Mouse (Mus musculus) cerebellum, adult 11 months (tissue): Measurements from ENCODE around the gene Dnajc10.

ENCODE experiments used
- DNase-seq: peaks from one replicate; pipeline ENCODE4 v3.0.0; 2022

Gene Dnajc10

DNA sequence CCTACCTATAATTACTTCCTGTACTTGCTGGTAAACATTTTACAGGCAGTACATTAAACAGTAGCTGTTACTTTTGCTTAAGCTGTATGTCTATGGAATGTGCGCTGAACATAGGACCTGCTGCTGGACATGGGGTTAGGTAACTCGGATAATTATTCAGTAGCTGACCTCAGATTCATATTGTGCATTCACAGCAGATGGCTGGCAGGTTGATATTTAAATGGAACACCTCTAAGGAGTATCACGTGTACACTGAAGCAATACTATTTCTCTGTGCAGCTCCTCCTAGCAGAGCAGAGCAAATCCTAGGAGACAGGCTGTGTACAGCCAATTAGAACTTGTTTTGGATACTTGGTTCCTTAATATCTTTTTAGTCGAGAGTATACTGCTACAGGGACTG lies 39.3 kb downstream of the Dnajc10 start:
- no peak for DNase-seq

DNA sequence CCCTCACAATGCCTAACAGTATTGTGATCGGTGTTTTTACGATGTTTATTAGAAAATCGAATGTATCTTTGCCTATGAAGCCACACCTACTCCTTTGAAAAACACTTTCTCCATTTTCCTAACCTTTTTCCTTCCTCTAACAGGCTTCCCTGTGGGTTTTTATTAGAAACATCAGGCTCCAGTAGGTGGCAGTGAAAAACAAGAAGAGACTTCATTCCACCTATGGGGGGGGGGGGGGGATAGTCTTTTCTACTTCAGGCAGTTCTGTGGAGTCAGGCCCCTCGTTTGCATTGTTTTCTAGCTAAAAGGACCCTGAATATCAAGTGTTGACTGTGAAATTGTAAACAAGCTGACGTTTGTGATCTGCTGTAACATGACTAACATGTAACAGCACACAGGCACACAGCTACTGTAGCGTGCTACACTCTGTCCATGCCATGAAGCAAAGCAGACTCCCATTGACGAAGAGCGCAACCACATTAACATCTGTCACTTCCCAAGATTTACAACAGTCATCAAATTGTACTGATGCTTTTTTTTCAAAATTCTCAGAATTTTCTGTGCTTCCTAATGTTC lies 41.5 kb downstream of the Dnajc10 start:
- no peak for DNase-seq

DNA sequence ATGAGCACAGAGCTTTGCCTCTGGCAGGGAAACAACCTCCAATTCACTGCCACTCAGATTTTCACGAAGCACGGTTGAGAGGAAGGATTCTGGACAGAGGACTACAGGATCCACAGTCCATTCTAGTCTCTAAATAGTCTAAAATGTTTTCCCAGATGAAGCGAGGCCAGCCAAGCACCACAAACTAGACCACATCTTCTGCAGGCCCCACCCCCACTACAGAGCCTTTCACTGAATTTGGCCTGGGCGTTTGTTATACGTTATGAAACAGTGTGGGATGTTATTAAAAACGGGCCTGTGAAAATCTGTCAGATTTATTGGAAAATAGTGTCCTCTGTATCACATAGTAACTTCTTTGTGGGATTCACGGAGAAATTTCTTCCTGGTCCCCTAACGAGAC lies 56.2 kb downstream of the Dnajc10 start:
- DNase-seq = no peak

DNA sequence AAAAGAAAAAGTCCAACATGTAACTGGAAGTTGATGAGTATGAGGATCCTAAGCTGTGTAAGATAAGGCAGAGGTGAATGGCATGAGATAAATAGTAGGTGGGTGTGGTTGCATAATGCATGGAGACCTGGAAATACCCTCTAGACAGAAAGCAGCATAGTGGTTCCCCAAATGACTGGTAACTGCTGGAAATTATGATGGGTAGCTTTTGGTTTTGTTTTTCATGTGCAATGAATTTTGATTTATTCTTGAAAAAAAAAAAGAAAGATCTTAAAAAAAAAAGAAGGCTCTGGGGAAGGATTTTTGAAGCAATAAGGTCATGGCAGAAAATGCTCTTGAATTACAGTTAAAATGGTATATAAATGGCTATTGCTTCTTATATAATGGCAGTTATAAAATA lies 59.6 kb downstream of the Dnajc10 start:
- no peak for DNase-seq

DNA sequence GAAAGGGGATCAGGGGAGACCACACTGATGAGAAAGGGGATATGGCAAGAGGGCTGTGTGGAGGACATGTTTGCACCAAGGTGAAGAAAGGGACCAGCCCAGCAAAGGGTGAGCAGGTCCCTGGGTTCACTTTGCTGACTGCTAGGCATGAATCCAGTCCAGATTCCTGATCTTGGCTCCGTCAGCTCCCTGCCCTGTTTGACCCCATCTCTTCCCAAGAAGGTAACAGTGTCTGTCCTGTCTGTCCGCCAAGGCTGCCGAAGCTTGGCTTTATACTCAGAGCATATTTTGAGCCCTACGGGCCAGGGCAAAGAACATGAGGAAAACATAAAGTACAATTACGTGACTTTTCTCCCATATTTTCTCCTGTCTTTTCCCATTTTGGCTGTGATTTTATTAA lies 64.6 kb downstream of the Dnajc10 start:
- no peak for DNase-seq

DNA sequence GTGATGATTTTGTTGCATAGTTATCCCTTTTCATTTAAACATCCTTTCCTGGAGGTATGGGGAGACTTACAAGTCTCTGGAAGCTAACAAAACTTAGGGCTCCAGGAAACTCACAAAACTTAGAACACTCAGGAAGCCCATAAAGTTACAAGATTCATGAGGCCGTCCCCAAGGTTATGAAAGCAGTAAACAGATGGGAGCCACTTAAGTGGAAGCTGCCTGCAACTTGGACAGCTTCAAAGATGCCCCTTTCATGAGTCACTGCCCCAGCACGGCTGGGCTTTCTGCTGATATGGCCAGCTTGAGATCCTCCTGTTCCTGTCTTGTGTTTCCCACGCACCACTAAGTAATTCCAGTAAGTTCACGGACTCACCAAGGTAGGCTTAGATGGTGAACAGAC lies 69.2 kb downstream of the Dnajc10 start:
- DNase-seq = no peak

DNA sequence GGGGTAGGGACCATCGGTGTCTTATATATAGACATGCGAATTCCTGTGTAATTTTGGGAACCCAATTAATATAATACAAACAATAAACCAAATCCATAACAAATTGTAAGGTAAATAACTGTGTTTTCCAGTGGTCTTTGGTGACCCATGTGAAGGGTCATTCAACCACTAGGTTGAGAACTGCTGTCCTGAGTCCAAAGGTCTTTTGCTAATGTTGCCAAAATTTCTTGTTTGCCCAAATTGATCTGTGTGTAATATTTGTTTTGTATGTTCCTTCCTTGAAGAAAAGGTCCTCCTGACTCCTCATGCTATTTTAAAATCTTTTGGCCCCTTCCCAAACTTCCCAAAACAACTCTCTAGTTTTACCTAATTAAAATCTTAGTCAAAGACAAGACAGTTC lies 71.0 kb downstream of the Dnajc10 start:
- no peak for DNase-seq

DNA sequence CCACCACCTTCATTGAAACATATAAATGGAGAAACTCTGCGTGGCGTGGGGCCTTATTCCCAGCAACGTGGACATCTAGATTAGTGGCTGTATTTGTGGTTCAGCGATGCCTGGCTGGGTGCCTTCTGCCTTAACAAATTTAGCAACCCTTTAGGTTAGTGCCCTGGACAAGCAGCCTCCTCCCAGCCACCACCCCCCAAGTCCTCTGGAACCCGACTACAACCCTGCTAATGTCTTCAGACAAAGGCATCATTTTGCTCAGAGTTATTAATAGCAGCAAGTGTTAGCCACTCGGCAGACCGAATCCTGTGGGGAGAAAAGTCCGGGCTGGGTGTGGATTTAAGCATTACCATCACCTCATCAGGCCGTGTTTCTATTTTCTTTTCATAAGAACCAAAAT lies 72.4 kb downstream of the Dnajc10 start:
- no peak for DNase-seq

DNA sequence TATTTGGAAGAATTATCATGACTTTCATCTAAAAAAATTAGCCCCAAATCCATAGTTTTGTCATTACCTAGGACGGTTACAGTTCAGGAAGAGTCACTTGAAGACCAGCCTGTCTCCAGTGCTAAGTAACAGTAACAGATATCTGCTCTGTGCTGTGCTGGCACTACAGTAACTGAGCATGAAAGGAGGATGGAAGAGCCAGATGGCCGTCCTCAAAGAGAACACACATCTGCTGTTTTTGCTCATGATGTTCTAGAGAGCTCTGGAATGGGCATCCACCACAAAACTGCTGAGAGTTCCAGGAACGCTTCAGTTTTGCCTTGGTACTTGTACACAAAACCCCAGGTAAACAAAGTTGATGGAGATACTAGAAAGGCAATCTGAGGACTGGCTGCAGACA lies 73.1 kb downstream of the Dnajc10 start:
- no peak for DNase-seq

DNA sequence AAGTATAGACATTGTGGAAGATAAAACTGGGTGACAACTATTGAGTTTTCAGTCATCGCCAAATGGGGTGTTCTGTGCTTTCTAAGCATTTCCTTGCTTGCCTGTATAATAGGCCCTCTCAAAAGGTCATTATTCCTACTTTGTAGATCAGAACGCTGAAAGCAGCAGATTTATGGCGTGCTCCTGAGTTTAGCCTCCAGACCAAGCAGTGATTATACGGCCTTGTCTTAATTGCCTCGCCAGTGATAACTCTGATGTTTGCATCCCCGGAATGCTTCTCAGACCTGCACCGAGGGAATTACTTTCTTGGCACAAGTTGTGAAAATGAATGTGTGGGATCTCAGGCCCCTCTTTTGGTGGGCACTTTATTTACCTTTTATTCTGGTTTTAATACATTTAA lies 80.8 kb downstream of the Dnajc10 start:
- no peak for DNase-seq

DNA sequence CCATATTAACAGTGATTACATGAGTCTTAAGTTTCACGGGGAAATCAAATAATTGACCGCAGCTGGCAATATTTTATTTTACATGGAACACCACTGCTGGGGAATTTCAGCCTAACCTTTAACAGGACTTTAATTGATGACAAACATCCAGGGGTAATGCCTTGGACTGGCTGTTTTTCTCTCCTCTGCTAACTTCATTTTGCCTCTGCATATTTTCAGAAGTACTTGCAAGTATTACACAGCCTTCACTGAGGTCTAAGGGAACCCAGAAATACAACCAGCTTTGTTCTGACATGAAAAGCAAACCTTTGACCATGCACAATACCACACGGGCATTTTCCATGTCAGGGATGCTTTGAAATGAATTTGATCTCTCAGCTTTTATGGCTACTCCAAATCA lies 81.6 kb downstream of the Dnajc10 start:
- no peak for DNase-seq

DNA sequence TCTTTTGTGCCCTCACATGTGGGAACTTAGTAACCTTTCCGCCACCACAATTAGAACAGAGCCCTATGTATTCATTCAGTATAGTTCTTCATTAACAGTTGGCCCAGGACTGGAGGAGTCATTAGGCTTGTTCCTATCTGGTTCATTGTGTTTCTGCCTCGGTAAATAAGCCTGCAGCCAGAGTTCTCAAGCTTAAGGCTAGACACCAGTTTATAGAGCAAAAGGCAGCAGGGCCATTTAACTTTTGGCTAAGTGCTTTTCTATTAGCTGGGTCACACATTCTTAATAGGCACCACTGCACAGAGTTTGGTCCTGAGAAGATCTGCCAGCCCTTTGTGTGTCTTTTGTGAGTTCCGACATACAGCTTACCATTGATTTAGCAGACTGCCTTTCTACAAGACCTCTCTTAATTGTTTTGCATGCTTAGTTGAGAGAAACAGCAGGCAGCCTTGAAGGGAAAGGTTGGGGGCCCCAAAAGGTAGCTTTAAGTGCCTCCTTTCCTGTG lies 83.4 kb downstream of the Dnajc10 start:
- no peak for DNase-seq
